Mouse (Mus musculus) small intestine, adult 2 months (tissue): ENCODE data around the gene Cep128.

ENCODE experiments used
- CTCF ChIP-seq: fragments of 200-500 bp; IDR thresholded peaks from 2 replicates; pipeline ENCODE4 v1.5.1; 2012; ENCODE audit warnings: low read depth, mild to moderate bottlenecking, control low read depth, inconsistent platforms, low read length, moderate library complexity, mixed read lengths; ENCODE audit not compliant: insufficient replicate concordance, insufficient read length; ENCODE audit errors: extremely low read depth
- POLR2A ChIP-seq: fragments of 200-500 bp; IDR thresholded peaks from 2 replicates; pipeline ENCODE4 v1.6.1; 2012; ENCODE audit warnings: low read depth, mild to moderate bottlenecking, control low read depth, inconsistent platforms, low read length, moderate library complexity

DNA sequence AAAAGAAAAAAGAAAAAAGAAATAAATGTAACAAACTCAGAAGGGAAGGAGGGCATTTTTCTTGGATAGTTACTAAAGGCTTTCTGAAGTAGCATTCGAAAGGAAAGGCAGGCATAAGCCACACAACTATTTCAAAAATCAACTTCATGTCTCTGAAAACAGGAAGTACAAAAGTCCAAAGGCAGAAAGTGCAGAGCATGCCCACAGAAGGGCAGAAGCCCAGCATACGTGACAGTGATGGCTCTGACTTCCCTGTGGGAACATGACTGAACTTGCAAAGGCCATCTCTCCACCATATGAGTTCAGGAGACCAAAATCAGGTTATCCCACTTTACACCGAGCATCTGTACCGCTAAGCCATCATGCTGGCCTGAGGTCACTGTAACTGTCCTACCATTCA is 71.6 kb downstream of the Cep128 start:
- TF ChIP-seq CTCF: no peak
- no peak for TF ChIP-seq POLR2A
